Mouse (Mus musculus) heart, embryonic 11.5 days (tissue): ENCODE measurements around the gene Gpatch8. TPM values are rescaled to one million over a fixed set of nuclear protein-coding genes. Genes with fewer than 3 reads are reported as not detected.

ENCODE experiments used
- ATAC-seq: fragments of 200-750 bp; cut with Nextera tagmentation; replicated peaks from 2 replicates; pipeline ENCODE4 v1.8.0; 2017; ENCODE audit warnings: moderate library complexity; ENCODE audit not compliant: insufficient number of reproducible peaks, low FRiP score, low TSS enrichment
- H3K27ac ChIP-seq: fragments of 300-500 bp; sonication (generic); 2 replicates; pipeline ENCODE4 v1.5.1; 2014; ENCODE audit warnings: mild to moderate bottlenecking, low read depth, low read length
- H3K27me3 ChIP-seq: fragments of 300-500 bp; sonication (generic); 2 replicates; pipeline ENCODE4 v1.6.1; 2014; ENCODE audit warnings: mild to moderate bottlenecking, low read length, mixed read lengths; ENCODE audit not compliant: control insufficient read depth, insufficient read depth
- H3K36me3 ChIP-seq: fragments of 300-500 bp; sonication (generic); 2 replicates; pipeline ENCODE4 v1.6.1; 2014; ENCODE audit warnings: mild to moderate bottlenecking, low read length, moderate library complexity, mixed read lengths; ENCODE audit not compliant: control insufficient read depth, insufficient read depth
- H3K4me1 ChIP-seq: fragments of 300-500 bp; sonication (generic); 2 replicates; pipeline ENCODE4 v1.6.1; 2014; ENCODE audit warnings: low read length; ENCODE audit not compliant: control insufficient read depth, insufficient read depth
- H3K4me2 ChIP-seq: fragments of 300-500 bp; sonication (generic); 2 replicates; pipeline ENCODE4 v1.6.1; 2014; ENCODE audit warnings: mild to moderate bottlenecking, moderate library complexity
- H3K4me3 ChIP-seq: fragments of 300-500 bp; sonication (generic); 2 replicates; pipeline ENCODE4 v1.5.1; 2014; ENCODE audit warnings: low read depth, low read length
- H3K9ac ChIP-seq: fragments of 300-500 bp; sonication (generic); 2 replicates; pipeline ENCODE4 v1.6.1; 2014; ENCODE audit warnings: mild to moderate bottlenecking, low read depth, low read length, moderate library complexity
- H3K9me3 ChIP-seq: fragments of 300-500 bp; sonication (generic); replicated peaks from 2 replicates; pipeline ENCODE4 v1.6.1; 2016; ENCODE audit warnings: low read length; ENCODE audit not compliant: control insufficient read depth
- WGBS: fragments of 180-500 bp; shearing (Covaris S2); extraction: QIAGEN DNeasy Blood & Tissue Kit; methylation state at CpG from one replicate; pipeline ENCODE4 v1.1.7; 2014; ENCODE audit not compliant: insufficient replicate concordance; 5-methylcytosine and 5-hydroxymethylcytosine counted together
- polyA plus RNA-seq: library from polyadenylated mRNA; unstranded; fragments of >200 nt; fragmentation: Nextera tagmentation; extraction: Ambion mirVana; gene quantifications from 2 replicates; pipeline ENCODE4 v1.2.1, GENCODE M21; 2014

Gpatch8 gene
- polyA plus RNA-seq, 1 experiment from 2014 or later, result 36.5 TPM

- H3K27ac ChIP-seq, result no peak overlapping the region
- H3K27me3 ChIP-seq, result peaks cover 5% of the 10 kb centered on the region
- H3K4me2 ChIP-seq, result no peak overlapping the region
- H3K9me3 ChIP-seq, result no peaks in the 10 kb centered on the region
- WGBS, result 12% methylated on average over 7 of the region's 7 CpGs
- peaks cover 10% of the 10 kb centered on the region for H3K36me3 ChIP-seq
- H3K4me3 ChIP-seq, result no peak overlapping the region
- ATAC-seq, result no peak
- H3K9ac ChIP-seq, result no peak overlapping the region
- peaks cover 32% of the 10 kb centered on the region for H3K4me1 ChIP-seq
Measured at GRCm38 (mm10) chr11:102434406-102434805, 121.8 kb downstream of the Gpatch8 start.

GRCm38 (mm10) chr11:102433866-102434265, 122.3 kb downstream of the Gpatch8 start:
- H3K9me3 ChIP-seq, result no peaks in the 10 kb centered on the region
- peaks cover 10% of the 10 kb centered on the region for H3K36me3 ChIP-seq
- H3K4me2 ChIP-seq, result no peak overlapping the region
- no peak for ATAC-seq
- H3K27ac ChIP-seq, result no peak overlapping the region
- peaks cover 36% of the 10 kb centered on the region for H3K4me1 ChIP-seq
- no peak overlapping the region for H3K4me3 ChIP-seq
- WGBS, result 89% methylated on average over 7 of the region's 7 CpGs
- no peak overlapping the region for H3K9ac ChIP-seq
- H3K27me3 ChIP-seq, result no peaks in the 10 kb centered on the region; the same call in 1 of the 2 replicates

- H3K4me1 ChIP-seq, result peaks cover 31% of the 10 kb centered on the region
- 89% methylated on average over 6 of the region's 6 CpGs for WGBS
Measured at GRCm38 (mm10) chr11:102432896-102433295, 123.3 kb downstream of the Gpatch8 start.

GRCm38 (mm10) chr11:102432115-102432843, 123.9 kb downstream of the Gpatch8 start:
- H3K9ac ChIP-seq, result 0 out of 2 replicates have a peak overlapping the region, but pooled peaks have one; percentile 36
- H3K4me1 ChIP-seq, result peaks cover 24% of the 10 kb centered on the region
- peaks cover 8% of the 10 kb centered on the region for H3K36me3 ChIP-seq
- no peak overlapping the region for H3K27ac ChIP-seq
- H3K27me3 ChIP-seq, result no peaks in the 10 kb centered on the region
- no peak for ATAC-seq
- H3K9me3 ChIP-seq, result no peaks in the 10 kb centered on the region
- WGBS, result 56% methylated on average over 16 of the region's 16 CpGs
- H3K4me3 ChIP-seq, result no peak overlapping the region
- no peak overlapping the region; the same call in 1 of the 2 replicates for H3K4me2 ChIP-seq

More at GRCm38 (mm10) chr11:102432896-102433295, 123.3 kb downstream of the Gpatch8 start:
- Histone ChIP-seq H3K9ac (no peak overlapping the region), H3K27ac (no peak overlapping the region), H3K36me3 (peaks cover 9% of the 10 kb centered on the region), H3K9me3 (no peaks in the 10 kb centered on the region), H3K4me2 (no peak overlapping the region; the same call in 1 of the 2 replicates), H3K27me3 (no peaks in the 10 kb centered on the region), H3K4me3 (no peak overlapping the region)
- no peak for ATAC-seq

GRCm38 (mm10) chr11:102431728-102432114, 124.5 kb downstream of the Gpatch8 start:
- peaks cover 20% of the 10 kb centered on the region for H3K4me1 ChIP-seq
- H3K4me3 ChIP-seq, result no peak overlapping the region
- H3K27ac ChIP-seq, result no peak overlapping the region
- no peak for ATAC-seq
- H3K4me2 ChIP-seq, result no peak overlapping the region
- H3K27me3 ChIP-seq, result no peaks in the 10 kb centered on the region
- no peaks in the 10 kb centered on the region for H3K9me3 ChIP-seq
- 74% methylated on average over 3 of the region's 3 CpGs for WGBS
- H3K9ac ChIP-seq, result 0 out of 2 replicates have a peak overlapping the region, but pooled peaks have one; percentile 36
- peaks cover 8% of the 10 kb centered on the region for H3K36me3 ChIP-seq

GRCm38 (mm10) chr11:102431018-102431645, 125.1 kb downstream of the Gpatch8 start:
- H3K9ac ChIP-seq, result peak overlapping the region; percentile 69
- peaks cover 8% of the 10 kb centered on the region for H3K36me3 ChIP-seq
- peak overlapping the region; percentile 64 for H3K4me2 ChIP-seq
- H3K27me3 ChIP-seq, result no peaks in the 10 kb centered on the region
- H3K4me1 ChIP-seq, result peaks cover 20% of the 10 kb centered on the region
- peak overlapping the region; percentile 64 for H3K4me3 ChIP-seq
- peak; percentile 28 for ATAC-seq
- no peaks in the 10 kb centered on the region for H3K9me3 ChIP-seq
- peak overlapping the region; percentile 60 for H3K27ac ChIP-seq
- WGBS, result 3% methylated on average over 7 of the region's 7 CpGs

GRCm38 (mm10) chr11:102430121-102431017, 125.8 kb downstream of the Gpatch8 start, which contains the start of gene Grn:
TSS of gene Grn (plus strand) at chr11:102430315.
- H3K9ac ChIP-seq, result peak within 1 kb of the TSS; percentile 75
- WGBS, result under 1% methylated on average over 29 of the region's 29 CpGs
- H3K4me1 ChIP-seq, result peaks cover 20% of the 10 kb centered on the region
- H3K27me3 ChIP-seq, result no peaks in the 10 kb centered on the region
- H3K27ac ChIP-seq, result peak within 1 kb of the TSS; percentile 65
- ATAC-seq, result peak; percentile 84
- peaks cover 4% of the 10 kb centered on the region for H3K36me3 ChIP-seq
- peak within 1 kb of the TSS; percentile 64 for H3K4me2 ChIP-seq
- H3K9me3 ChIP-seq, result no peaks in the 10 kb centered on the region
- H3K4me3 ChIP-seq, result peak within 1 kb of the TSS; percentile 64

- no peaks in the 10 kb centered on the region for H3K27me3 ChIP-seq
- peak overlapping the region; percentile 64 for H3K4me2 ChIP-seq
- peak overlapping the region; percentile 64 for H3K4me3 ChIP-seq
- ATAC-seq, result no peak
- peak overlapping the region; percentile 65 for H3K27ac ChIP-seq
- no peaks in the 10 kb centered on the region for H3K36me3 ChIP-seq
- no peaks in the 10 kb centered on the region for H3K9me3 ChIP-seq
- H3K9ac ChIP-seq, result peak overlapping the region; percentile 75
- 22% methylated on average over 3 of the region's 3 CpGs for WGBS
- H3K4me1 ChIP-seq, result peaks cover 20% of the 10 kb centered on the region
Measured at GRCm38 (mm10) chr11:102429551-102429950, 126.6 kb downstream of the Gpatch8 start.
